Mouse (Mus musculus) lung, adult 2 months (tissue): ENCODE data around the gene Selp. TPM values are rescaled to one million over a fixed set of nuclear protein-coding genes. Genes with fewer than 3 reads are reported as not detected.

Experiments used
- DNase-seq: peaks from one replicate; pipeline ENCODE4 v3.0.0; 2022
- H3K4me1 ChIP-seq: fragments of 200-500 bp; 2 replicates; pipeline ENCODE4 v1.6.1; 2011; ENCODE audit warnings: low read length; ENCODE audit not compliant: control insufficient read depth, insufficient read depth
- H3K4me3 ChIP-seq: fragments of 200-500 bp; replicated peaks from 2 replicates; pipeline ENCODE3; 2011; ENCODE audit warnings: low read depth, mild to moderate bottlenecking, control low read depth, low read length; ENCODE audit errors: extremely low read depth
- CTCF ChIP-seq: fragments of 200-500 bp; IDR thresholded peaks from 2 replicates; pipeline ENCODE4 v1.5.1; 2011; ENCODE audit warnings: mild to moderate bottlenecking, low read length, control low read depth; ENCODE audit not compliant: insufficient read depth
- POLR2A ChIP-seq: fragments of 200-500 bp; IDR thresholded peaks from 2 replicates; pipeline ENCODE4 v1.6.1; 2011; ENCODE audit warnings: low read depth, mild to moderate bottlenecking, control low read depth, low read length, borderline replicate concordance; ENCODE audit errors: extremely low read depth
- WGBS: fragments of 180-500 bp; shearing (Covaris S2); methylation state at CpG from one replicate; pipeline ENCODE4 v1.1.7; 2018; 5-methylcytosine and 5-hydroxymethylcytosine counted together
- polyA plus RNA-seq: library from polyadenylated mRNA; depleted of rRNA; stranded (reverse); fragments of >200 nt; gene quantifications from 2 replicates; pipeline ENCODE4 v1.2.3, GENCODE M21; 2012

The Selp gene
- polyA plus RNA-seq, 1 experiment: 7.4 TPM

GRCm38 (mm10) chr1:164110591-164111329 lies 4.3 kb upstream of the Selp start:
- WGBS: 91% methylated on average over 9 of the region's 9 CpGs
- Histone ChIP-seq H3K4me3 (no peak overlapping the region), H3K4me1 (peaks cover 2% of the 10 kb centered on the region; the same call in 1 of the 2 replicates)
- DNase-seq: no peak
- TF ChIP-seq CTCF (no peak), POLR2A (no peak)

GRCm38 (mm10) chr1:164114280-164114679 lies 784 bp upstream of the Selp start:
- no peak for DNase-seq
- 75% methylated on average over 5 of the region's 5 CpGs for WGBS
- no peak overlapping the region for H3K4me3 ChIP-seq
- peaks cover 2% of the 10 kb centered on the region; the same call in 1 of the 2 replicates for H3K4me1 ChIP-seq
- TF ChIP-seq CTCF (no peak), POLR2A (no peak)

- WGBS: 74% methylated on average over 6 of the region's 6 CpGs
- peaks cover 3% of the 10 kb centered on the region for H3K4me1 ChIP-seq
- DNase-seq: no peak
- no peak for TF ChIP-seq CTCF
- no peak for TF ChIP-seq POLR2A
- no peak overlapping the region for H3K4me3 ChIP-seq
Measured at GRCm38 (mm10) chr1:164115647-164116046, 583 bp downstream of the Selp start.

GRCm38 (mm10) chr1:164117869-164118268 lies 2.8 kb downstream of the Selp start:
- TF ChIP-seq CTCF (no peak), POLR2A (no peak)
- no peak for DNase-seq
- WGBS: 93% methylated on average over 6 of the region's 6 CpGs
- peaks cover 8% of the 10 kb centered on the region for H3K4me1 ChIP-seq
- no peak overlapping the region for H3K4me3 ChIP-seq

- H3K4me3 ChIP-seq: no peak overlapping the region
- no peak for TF ChIP-seq CTCF
- no peak for TF ChIP-seq POLR2A
- H3K4me1 ChIP-seq: peaks cover 8% of the 10 kb centered on the region
- 72% methylated on average over 3 of the region's 3 CpGs for WGBS
- DNase-seq: no peak
Measured at GRCm38 (mm10) chr1:164119892-164120776, 5.1 kb downstream of the Selp start.

GRCm38 (mm10) chr1:164120777-164121158 lies 5.7 kb downstream of the Selp start:
- no peak for DNase-seq
- TF ChIP-seq POLR2A (no peak), CTCF (no peak)
- whole genome bisulfite sequencing: 61% methylated on average over 3 of the region's 3 CpGs
- Histone ChIP-seq H3K4me1 (peaks cover 8% of the 10 kb centered on the region), H3K4me3 (no peak overlapping the region)

- 69% methylated on average over 3 of the region's 3 CpGs for WGBS
- no peak for DNase-seq
- Histone ChIP-seq H3K4me3 (no peak overlapping the region), H3K4me1 (peaks cover 8% of the 10 kb centered on the region)
- TF ChIP-seq POLR2A: no peak
- no peak for TF ChIP-seq CTCF
Measured at GRCm38 (mm10) chr1:164123836-164124235, 8.8 kb downstream of the Selp start.

- no peak overlapping the region for H3K4me3 ChIP-seq
- DNase-seq: no peak
- 74% methylated on average over 3 of the region's 3 CpGs for WGBS
- TF ChIP-seq CTCF: no peak
- no peak for TF ChIP-seq POLR2A
- H3K4me1 ChIP-seq: peaks cover under 1% of the 10 kb centered on the region; the same call in 1 of the 2 replicates
Measured at GRCm38 (mm10) chr1:164130013-164130412, 14.9 kb downstream of the Selp start.

GRCm38 (mm10) chr1:164132609-164133008 lies 17.5 kb downstream of the Selp start:
- 73% methylated on average over 1 of the region's 1 CpGs for WGBS
- TF ChIP-seq POLR2A (no peak), CTCF (no peak)

More at GRCm38 (mm10) chr1:164132609-164133008, 17.5 kb downstream of the Selp start:
- Histone ChIP-seq H3K4me3 (no peak overlapping the region), H3K4me1 (peaks cover 7% of the 10 kb centered on the region)
- no peak for DNase-seq
